Mouse (Mus musculus): ENCODE measurements around the gene Pou2f2. TPM values are rescaled to one million over a fixed set of nuclear protein-coding genes. Genes with fewer than 3 reads are reported as not detected.
A peak's percentile ranks its signal among the peaks of the same experiment; 100 is the strongest.

Pou2f2 gene
- polyA plus RNA-seq, 1 experiment from 2014 or later = 0.91 TPM

- Histone ChIP-seq H3K27me3 (no peaks in the 10 kb centered on the region), H3K36me3 (peaks cover 46% of the 10 kb centered on the region), H3K4me2 (no peak overlapping the region), H3K9ac (no peak overlapping the region), H3K9me3 (no peaks in the 10 kb centered on the region), H3K4me1 (peaks cover 25% of the 10 kb centered on the region), H3K4me3 (no peak overlapping the region), H3K27ac (no peak overlapping the region)
- WGBS = 44% methylated on average over 3 of the region's 3 CpGs
- ATAC-seq (ENCODE audit: insufficient number of reproducible peaks, insufficient read depth, low FRiP score, low TSS enrichment, low read depth) = no peak
Measured at GRCm38 (mm10) chr7:25086656-25087055, 92.9 kb downstream of the Pou2f2 start.

DNA sequence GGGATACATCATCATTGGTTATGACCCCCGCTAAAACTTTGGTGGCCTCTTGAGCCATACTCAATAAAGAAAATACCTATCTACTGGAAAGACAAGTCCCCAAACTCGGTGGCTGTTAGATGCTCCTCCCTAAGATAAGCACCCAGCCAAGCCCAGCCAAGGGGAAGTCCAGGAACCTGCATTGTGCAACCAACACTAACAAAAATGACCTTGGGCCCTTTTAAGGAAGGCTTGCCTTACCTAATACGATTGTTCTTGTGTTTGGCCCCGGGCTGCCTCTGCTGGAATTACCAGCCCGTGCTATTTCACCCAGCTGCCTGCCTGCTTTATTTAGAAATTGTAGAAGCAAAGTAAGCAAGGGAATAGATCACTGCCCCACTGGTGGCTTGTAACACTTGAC, 94.9 kb downstream of the Pou2f2 start:
- H3K4me2 ChIP-seq = no peak overlapping the region
- no peak overlapping the region for H3K4me3 ChIP-seq
- H3K4me1 ChIP-seq = peaks cover 18% of the 10 kb centered on the region
- no peak overlapping the region for H3K9ac ChIP-seq
- no peak overlapping the region for H3K27ac ChIP-seq
- WGBS = 82% methylated on average over 5 of the region's 5 CpGs
- no peak for ATAC-seq (ENCODE audit: insufficient number of reproducible peaks, insufficient read depth, low FRiP score, low TSS enrichment, low read depth)
- no peaks in the 10 kb centered on the region for H3K9me3 ChIP-seq
- peaks cover 66% of the 10 kb centered on the region for H3K36me3 ChIP-seq
- no peaks in the 10 kb centered on the region for H3K27me3 ChIP-seq

GRCm38 (mm10) chr7:25082510-25082909, 97.0 kb downstream of the Pou2f2 start:
- ATAC-seq (ENCODE audit: insufficient number of reproducible peaks, insufficient read depth, low FRiP score, low TSS enrichment, low read depth) = no peak

GRCm38 (mm10) chr7:25080431-25080830, 99.1 kb downstream of the Pou2f2 start:
- WGBS = 89% methylated on average over 13 of the region's 13 CpGs
- Histone ChIP-seq H3K9ac (no peak overlapping the region), H3K4me2 (no peak overlapping the region), H3K9me3 (no peaks in the 10 kb centered on the region), H3K27ac (no peak overlapping the region), H3K4me3 (no peak overlapping the region), H3K4me1 (peaks cover 20% of the 10 kb centered on the region), H3K27me3 (no peaks in the 10 kb centered on the region), H3K36me3 (peaks cover 63% of the 10 kb centered on the region)
- ATAC-seq (ENCODE audit: insufficient number of reproducible peaks, insufficient read depth, low FRiP score, low TSS enrichment, low read depth) = no peak

More at GRCm38 (mm10) chr7:25082510-25082909, 97.0 kb downstream of the Pou2f2 start:
- H3K9ac ChIP-seq = no peak overlapping the region
- H3K4me1 ChIP-seq = peaks cover 16% of the 10 kb centered on the region
- no peaks in the 10 kb centered on the region for H3K27me3 ChIP-seq
- peaks cover 71% of the 10 kb centered on the region for H3K36me3 ChIP-seq
- no peaks in the 10 kb centered on the region for H3K9me3 ChIP-seq
- 80% methylated on average over 4 of the region's 4 CpGs for WGBS
- no peak overlapping the region for H3K4me3 ChIP-seq
- no peak overlapping the region for H3K27ac ChIP-seq
- no peak overlapping the region for H3K4me2 ChIP-seq

DNA sequence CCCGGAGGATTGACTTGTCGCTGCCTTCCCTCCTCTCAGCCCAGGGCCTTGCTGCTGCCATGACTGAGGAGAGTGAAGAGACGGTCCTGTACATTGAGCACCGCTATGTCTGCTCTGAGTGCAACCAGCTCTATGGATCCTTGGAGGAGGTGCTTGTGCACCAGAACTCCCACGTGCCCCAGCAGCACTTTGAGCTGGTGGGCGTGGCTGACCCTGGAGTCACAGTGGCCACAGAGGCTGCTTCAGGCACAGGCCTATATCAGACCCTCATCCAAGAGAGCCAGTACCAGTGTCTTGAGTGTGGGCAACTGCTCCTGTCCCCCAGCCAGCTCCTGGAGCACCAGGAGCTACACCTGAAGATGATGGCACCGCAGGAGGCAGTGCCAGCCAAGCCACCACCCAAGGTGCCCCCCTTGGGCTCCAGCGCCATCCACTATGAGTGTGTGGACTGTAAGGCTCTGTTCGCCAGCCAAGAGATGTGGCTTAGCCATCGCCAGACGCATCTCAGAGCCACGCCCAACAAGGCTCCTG, 100.0 kb downstream of the Pou2f2 start:
- Histone ChIP-seq H3K4me3 (no peak overlapping the region), H3K4me2 (no peak overlapping the region), H3K4me1 (peaks cover 20% of the 10 kb centered on the region), H3K27ac (no peak overlapping the region), H3K9ac (peak overlapping the region; percentile 94; the same call in 1 of the 2 replicates), H3K36me3 (peaks cover 54% of the 10 kb centered on the region), H3K27me3 (no peaks in the 10 kb centered on the region), H3K9me3 (no peaks in the 10 kb centered on the region)
- 81% methylated on average over 12 of the region's 12 CpGs for WGBS
- ATAC-seq (ENCODE audit: insufficient number of reproducible peaks, insufficient read depth, low FRiP score, low TSS enrichment, low read depth) = no peak

- peaks cover 32% of the 10 kb centered on the region for H3K36me3 ChIP-seq
- peak overlapping the region; percentile 89 for H3K4me3 ChIP-seq
- H3K4me1 ChIP-seq = peaks cover 35% of the 10 kb centered on the region
- no peaks in the 10 kb centered on the region for H3K27me3 ChIP-seq
- under 1% methylated on average over 33 of the region's 33 CpGs for WGBS
- peak overlapping the region; percentile 82 for H3K4me2 ChIP-seq
- H3K9me3 ChIP-seq = no peaks in the 10 kb centered on the region
- H3K27ac ChIP-seq = peak overlapping the region; percentile 96
- ATAC-seq (ENCODE audit: insufficient number of reproducible peaks, insufficient read depth, low FRiP score, low TSS enrichment, low read depth) = peak; percentile 23
- H3K9ac ChIP-seq = peak overlapping the region; percentile 94
Measured at GRCm38 (mm10) chr7:25077414-25077755, 102.1 kb downstream of the Pou2f2 start.

DNA sequence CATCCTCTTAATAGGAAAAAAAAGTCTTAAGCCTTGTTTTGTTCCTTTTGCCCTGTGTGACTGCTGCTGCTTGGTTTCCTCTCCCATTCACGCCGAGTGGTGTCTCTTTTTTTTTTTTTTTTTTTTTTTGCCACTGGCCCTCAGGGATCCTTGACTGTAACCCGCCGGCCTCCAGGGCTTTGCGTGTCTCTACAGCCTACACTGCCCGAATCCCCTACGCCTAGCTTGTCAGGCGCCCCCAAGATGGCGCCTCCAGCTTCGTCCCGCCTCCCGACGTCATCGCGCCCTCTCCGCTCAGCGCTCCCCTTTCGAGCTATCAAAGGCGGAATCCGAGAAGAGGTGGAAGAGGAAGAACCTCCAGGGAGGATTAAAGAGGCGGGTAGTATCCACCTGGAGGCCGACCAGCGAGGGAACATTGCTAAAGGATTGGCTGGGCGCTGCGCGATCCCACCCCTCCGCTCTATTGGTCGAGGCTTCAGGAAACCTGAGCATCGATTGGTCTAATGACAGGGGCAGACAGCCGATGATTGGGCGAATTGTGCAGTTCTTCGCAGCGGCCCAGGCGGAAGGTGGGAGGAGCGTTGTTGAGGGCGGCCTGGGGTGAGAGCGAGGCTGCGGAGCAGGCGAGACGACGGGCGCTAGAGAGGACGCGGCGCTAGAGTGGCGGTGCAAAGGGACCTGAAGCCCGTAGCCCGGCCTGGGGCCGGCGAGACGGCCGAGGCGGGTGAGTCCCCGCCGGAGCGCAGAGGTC, 102.7 kb downstream of the Pou2f2 start:
- H3K9ac ChIP-seq = peak overlapping the region; percentile 94
- H3K36me3 ChIP-seq = peaks cover 27% of the 10 kb centered on the region
- peak overlapping the region; percentile 82 for H3K4me2 ChIP-seq
- peak overlapping the region; percentile 89 for H3K4me3 ChIP-seq
- H3K27me3 ChIP-seq = no peaks in the 10 kb centered on the region
- H3K4me1 ChIP-seq = peaks cover 36% of the 10 kb centered on the region
- peak overlapping the region; percentile 96 for H3K27ac ChIP-seq
- WGBS = under 1% methylated on average over 55 of the region's 56 CpGs
- H3K9me3 ChIP-seq = no peaks in the 10 kb centered on the region
- peak; percentile 97 for ATAC-seq (ENCODE audit: insufficient number of reproducible peaks, insufficient read depth, low FRiP score, low TSS enrichment, low read depth)

DNA sequence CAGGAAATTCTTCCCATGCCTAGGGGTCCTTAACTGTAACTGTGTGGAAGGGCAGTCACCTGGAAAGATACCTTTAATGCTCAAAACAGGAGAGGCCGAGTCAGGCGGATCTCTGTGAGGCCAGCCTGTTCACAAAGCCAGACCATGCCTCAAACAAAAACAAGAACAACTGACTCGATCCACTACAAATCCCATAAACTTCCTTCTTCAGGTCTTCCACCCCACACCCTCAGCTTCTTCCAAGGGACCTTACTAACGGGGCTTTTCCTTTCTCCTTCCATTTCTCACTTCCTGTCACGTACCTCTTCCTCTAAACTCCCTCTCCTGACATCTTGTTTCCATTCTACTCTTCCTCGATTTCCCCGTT, 103.2 kb downstream of the Pou2f2 start:
- WGBS = 17% methylated on average over 7 of the region's 7 CpGs
- ATAC-seq (ENCODE audit: insufficient number of reproducible peaks, insufficient read depth, low FRiP score, low TSS enrichment, low read depth) = no peak
- peaks cover 21% of the 10 kb centered on the region for H3K36me3 ChIP-seq

DNA sequence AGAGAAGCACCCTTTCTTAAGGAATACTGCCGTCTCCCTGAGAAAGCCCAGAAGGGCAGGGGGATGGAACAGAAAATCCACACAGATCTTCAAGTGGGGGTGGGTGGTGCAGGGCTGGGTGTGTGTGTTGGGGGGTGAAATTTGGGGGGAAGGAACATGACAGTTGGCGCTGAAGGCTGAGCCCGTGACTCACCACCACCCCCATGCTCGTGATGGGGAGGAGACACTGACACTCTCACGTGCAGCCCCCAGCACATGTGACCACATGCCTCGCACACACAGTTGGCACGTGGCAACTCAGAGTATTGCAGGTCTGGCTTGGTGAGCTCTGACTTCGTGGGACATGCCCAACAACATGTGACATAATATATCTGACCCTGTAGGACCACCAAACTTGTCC, 105.6 kb downstream of the Pou2f2 start:
- H3K4me3 ChIP-seq = no peak overlapping the region
- H3K9me3 ChIP-seq = no peaks in the 10 kb centered on the region
- WGBS = 73% methylated on average over 8 of the region's 8 CpGs
- no peak overlapping the region for H3K4me2 ChIP-seq
- no peaks in the 10 kb centered on the region for H3K27me3 ChIP-seq
- H3K27ac ChIP-seq = peak overlapping the region; percentile 90
- peaks cover 62% of the 10 kb centered on the region for H3K4me1 ChIP-seq
- H3K36me3 ChIP-seq = no peaks in the 10 kb centered on the region; the same call in 1 of the 2 replicates
- no peak overlapping the region for H3K9ac ChIP-seq
- ATAC-seq (ENCODE audit: insufficient number of reproducible peaks, insufficient read depth, low FRiP score, low TSS enrichment, low read depth) = no peak

More for the DNA sequence above, 103.2 kb downstream of the Pou2f2 start:
- Histone ChIP-seq H3K4me1 (peaks cover 42% of the 10 kb centered on the region), H3K4me3 (peak overlapping the region; percentile 89), H3K9me3 (no peaks in the 10 kb centered on the region), H3K27ac (peak overlapping the region; percentile 89), H3K4me2 (peak overlapping the region; percentile 69), H3K27me3 (no peaks in the 10 kb centered on the region), H3K9ac (peak overlapping the region; percentile 72)

- H3K4me1 ChIP-seq = peaks cover 51% of the 10 kb centered on the region
- H3K36me3 ChIP-seq = peaks cover 9% of the 10 kb centered on the region
- WGBS = under 1% methylated on average over 21 of the region's 33 CpGs
- H3K27me3 ChIP-seq = no peaks in the 10 kb centered on the region
- ATAC-seq (ENCODE audit: insufficient number of reproducible peaks, insufficient read depth, low FRiP score, low TSS enrichment, low read depth) = peak; percentile 34; the same call in 1 of the 2 replicates
- no peaks in the 10 kb centered on the region for H3K9me3 ChIP-seq
- peak overlapping the region; percentile 90 for H3K27ac ChIP-seq
- H3K9ac ChIP-seq = peak overlapping the region; percentile 87
- peak overlapping the region; percentile 90 for H3K4me2 ChIP-seq
- peak overlapping the region; percentile 72 for H3K4me3 ChIP-seq
Measured at GRCm38 (mm10) chr7:25072716-25073390, 106.7 kb downstream of the Pou2f2 start.

- no peak for ATAC-seq (ENCODE audit: insufficient number of reproducible peaks, insufficient read depth, low FRiP score, low TSS enrichment, low read depth)
- Histone ChIP-seq H3K9ac (peak within 1 kb of the TSS; percentile 87), H3K4me3 (peak within 1 kb of the TSS; percentile 72), H3K27me3 (no peaks in the 10 kb centered on the region), H3K4me2 (peak within 1 kb of the TSS; percentile 90), H3K4me1 (peaks cover 50% of the 10 kb centered on the region), H3K27ac (peak within 1 kb of the TSS; percentile 90), H3K36me3 (peaks cover 16% of the 10 kb centered on the region), H3K9me3 (no peaks in the 10 kb centered on the region)
- under 1% methylated on average over 27 of the region's 28 CpGs for WGBS
Measured at GRCm38 (mm10) chr7:25071979-25072715, 107.4 kb downstream of the Pou2f2 start, which contains the start of the genes Grik5 and Zfp574. Gene Grik5, minus strand, starts transcription at chr7:25072346. Gene Zfp574, plus strand, starts transcription at chr7:25072567.

Data from embryonic facial prominence, embryonic 13.5 days (tissue).